Mouse (Mus musculus) 3T3-L1 (cell line): ENCODE measurements at regions not wholly inside any gene's neighbourhood (a gene's known extent, or its start where the extent isn't known, plus 50 kb on each side); places are given as distances from the start of the nearest gene placed in this dataset.

Experiments used
- DNase-seq: peaks from one replicate; pipeline ENCODE4 v3.0.0-alpha.2; 2015; ENCODE audit warnings: low read depth, low spot score

GRCm38 (mm10) chr10:109607121-109607520, 596.3 kb upstream of the Syt1 start:
- peak; percentile 73 for DNase-seq

GRCm38 (mm10) chr10:109603241-109603640, 592.5 kb upstream of the Syt1 start:
- DNase-seq, result no peak

- no peak for DNase-seq
Measured at GRCm38 (mm10) chr10:109598604-109599003, 587.8 kb upstream of the Syt1 start.

GRCm38 (mm10) chr10:109573200-109573599, 562.4 kb upstream of the Syt1 start:
- DNase-seq, result no peak

- DNase-seq, result no peak
Measured at GRCm38 (mm10) chr10:109569798-109570197, 559.0 kb upstream of the Syt1 start.

- no peak for DNase-seq
Measured at GRCm38 (mm10) chr10:109566675-109567074, 555.9 kb upstream of the Syt1 start.

- no peak for DNase-seq
Measured at GRCm38 (mm10) chr10:109561638-109562037, 550.9 kb upstream of the Syt1 start.

GRCm38 (mm10) chr10:109561094-109561493, 550.3 kb upstream of the Syt1 start:
- no peak for DNase-seq

GRCm38 (mm10) chr10:109543301-109543700, 532.5 kb upstream of the Syt1 start:
- no peak for DNase-seq

GRCm38 (mm10) chr10:109540229-109540628, 529.4 kb upstream of the Syt1 start:
- DNase-seq, result no peak

GRCm38 (mm10) chr10:109528096-109528495, 517.3 kb upstream of the Syt1 start:
- DNase-seq, result no peak

GRCm38 (mm10) chr10:109521681-109522080, 510.9 kb upstream of the Syt1 start:
- DNase-seq, result no peak

- no peak for DNase-seq
Measured at GRCm38 (mm10) chr10:109517664-109518063, 506.9 kb upstream of the Syt1 start.

- DNase-seq, result peak; percentile 77
Measured at GRCm38 (mm10) chr10:109515225-109515624, 504.4 kb upstream of the Syt1 start.

GRCm38 (mm10) chr10:109510917-109511715, 500.3 kb upstream of the Syt1 start:
- DNase-seq, result no peak

GRCm38 (mm10) chr10:109508553-109508952, 497.8 kb upstream of the Syt1 start:
- no peak for DNase-seq

GRCm38 (mm10) chr10:109507228-109507627, 496.4 kb upstream of the Syt1 start:
- DNase-seq, result no peak

GRCm38 (mm10) chr10:109504683-109505082, 493.9 kb upstream of the Syt1 start:
- DNase-seq, result peak; percentile 41

GRCm38 (mm10) chr10:109500861-109501260, 490.1 kb upstream of the Syt1 start:
- DNase-seq, result no peak

GRCm38 (mm10) chr10:109498301-109498700, 487.5 kb upstream of the Syt1 start:
- DNase-seq, result no peak

GRCm38 (mm10) chr10:109496161-109496560, 485.4 kb upstream of the Syt1 start:
- peak; percentile 62 for DNase-seq

- no peak for DNase-seq
Measured at GRCm38 (mm10) chr10:109490765-109491164, 480.0 kb upstream of the Syt1 start.

GRCm38 (mm10) chr10:109488000-109488399, 477.2 kb upstream of the Syt1 start:
- no peak for DNase-seq
